Mouse (Mus musculus) megakaryocyte, embryonic 14.5 days (primary cell): ENCODE measurements around the gene Tlr4.

Source experiments
- FLI1 ChIP-seq: IDR thresholded peaks from 2 replicates; pipeline ENCODE4 v1.6.1; 2012; ENCODE audit warnings: low read length, inconsistent platforms, mixed read lengths
- GATA1 ChIP-seq: IDR thresholded peaks from 3 replicates; pipeline ENCODE4 v1.6.1; 2012; ENCODE audit warnings: mixed read lengths, low read length, inconsistent platforms, borderline replicate concordance

- TF ChIP-seq GATA1 (no peak), FLI1 (no peak)
Observed at GRCm38 (mm10) chr4:66877609-66878008, 50.2 kb downstream of the Tlr4 start.
